Mouse (Mus musculus) lung, embryonic 14.5 days (tissue): ENCODE measurements around the gene Zfp354c. TPM values are rescaled to one million over a fixed set of nuclear protein-coding genes. Genes with fewer than 3 reads are reported as not detected.

Source experiments
- ATAC-seq: fragments of 200-750 bp; cut with Nextera tagmentation; 2 replicates; pipeline ENCODE4 v1.8.0; 2017; ENCODE audit warnings: mild to moderate bottlenecking, moderate TSS enrichment, moderate library complexity; ENCODE audit not compliant: insufficient read depth
- DNase-seq: peaks from one replicate; pipeline ENCODE4 v3.0.0-alpha.2; 2015
- H3K27ac ChIP-seq: fragments of 300-500 bp; sonication (generic); 2 replicates; pipeline ENCODE4 v1.5.1; 2014; ENCODE audit warnings: low read depth, mild to moderate bottlenecking, moderate library complexity
- H3K27me3 ChIP-seq: fragments of 300-500 bp; sonication (generic); 2 replicates; pipeline ENCODE4 v1.6.1; 2014; ENCODE audit warnings: low read length, control low read depth; ENCODE audit not compliant: insufficient read depth
- H3K36me3 ChIP-seq: fragments of 300-500 bp; sonication (generic); 2 replicates; pipeline ENCODE4 v1.6.1; 2014; ENCODE audit warnings: control low read depth; ENCODE audit not compliant: insufficient read depth
- H3K4me1 ChIP-seq: fragments of 300-500 bp; sonication (generic); 2 replicates; pipeline ENCODE4 v1.6.1; 2014; ENCODE audit warnings: antibody characterized with exemption, control low read depth; ENCODE audit not compliant: insufficient read depth
- H3K4me2 ChIP-seq: fragments of 300-500 bp; sonication (generic); 2 replicates; pipeline ENCODE4 v1.6.1; 2014; ENCODE audit warnings: mild to moderate bottlenecking
- H3K4me3 ChIP-seq: fragments of 300-500 bp; sonication (generic); 2 replicates; pipeline ENCODE4 v1.5.1; 2014; ENCODE audit warnings: low read depth, low read length
- H3K9ac ChIP-seq: fragments of 300-500 bp; sonication (generic); 2 replicates; pipeline ENCODE4 v1.6.1; 2014
- H3K9me3 ChIP-seq: fragments of 300-500 bp; sonication (generic); 2 replicates; pipeline ENCODE4 v1.6.1; 2016; ENCODE audit warnings: low read depth, low read length, control low read depth
- CTCF ChIP-seq: IDR thresholded peaks from 2 replicates; pipeline ENCODE4 v1.5.1; 2016; ENCODE audit warnings: antibody characterized with exemption, low read depth
- WGBS: fragments of 180-500 bp; shearing (Covaris S2); extraction: QIAGEN DNeasy Blood & Tissue Kit; methylation state at CpG from one replicate; pipeline ENCODE4 v1.1.7; 2014; 5-methylcytosine and 5-hydroxymethylcytosine counted together
- polyA plus RNA-seq: library from polyadenylated mRNA; unstranded; fragments of >200 nt; fragmentation: Nextera tagmentation; extraction: Ambion mirVana; gene quantifications from 2 replicates; pipeline ENCODE4 v1.2.1, GENCODE M21; 2014

Zfp354c gene
- polyA plus RNA-seq, result 34.1 and 34.2 TPM in 2 replicates

GRCm38 (mm10) chr11:50827010-50827953 is at the start of gene Zfp354c:
Gene Zfp354c, minus strand, starts transcription at chr11:50827724.
- H3K27ac ChIP-seq, result peak within 1 kb of the TSS; percentile 65; the same call in 1 of the 2 replicates
- peaks cover under 1% of the 10 kb centered on the region; the same call in 1 of the 2 replicates for H3K9me3 ChIP-seq
- peak within 1 kb of the TSS; percentile 60 for H3K4me2 ChIP-seq
- H3K9ac ChIP-seq, result peak within 1 kb of the TSS; percentile 87
- DNase-seq (peak; percentile 93), ATAC-seq (peak; percentile 97)
- no peak for TF ChIP-seq CTCF
- no peaks in the 10 kb centered on the region for H3K4me1 ChIP-seq
- under 1% methylated on average over 44 of the region's 45 CpGs for WGBS
- H3K4me3 ChIP-seq, result peak within 1 kb of the TSS; percentile 77
- no peaks in the 10 kb centered on the region for H3K27me3 ChIP-seq
- peaks cover 33% of the 10 kb centered on the region for H3K36me3 ChIP-seq

- Histone ChIP-seq H3K4me3 (peak overlapping the region; percentile 40), H3K36me3 (no peaks in the 10 kb centered on the region), H3K27ac (no peak overlapping the region), H3K27me3 (peaks cover 58% of the 10 kb centered on the region), H3K4me1 (no peaks in the 10 kb centered on the region; the same call in 1 of the 2 replicates), H3K4me2 (peak overlapping the region; percentile 76), H3K9ac (no peak overlapping the region), H3K9me3 (no peaks in the 10 kb centered on the region)
- DNase-seq, result peak; percentile 18
- under 1% methylated on average over 72 of the region's 72 CpGs for WGBS
- 0 out of 2 replicates have a peak, but pooled peaks have one; percentile 35 for ATAC-seq
- TF ChIP-seq CTCF, result no peak
Observed at GRCm38 (mm10) chr11:50850989-50851601, 23.6 kb upstream of the Zfp354c start.

- whole genome bisulfite sequencing, result under 1% methylated on average over 11 of the region's 11 CpGs
- Histone ChIP-seq H3K4me2 (peak within 1 kb of the TSS; percentile 76), H3K27ac (no peak within 1 kb of the TSS), H3K9me3 (no peaks in the 10 kb centered on the region), H3K4me1 (no peaks in the 10 kb centered on the region; the same call in 1 of the 2 replicates), H3K36me3 (no peaks in the 10 kb centered on the region), H3K27me3 (peaks cover 58% of the 10 kb centered on the region), H3K9ac (no peak within 1 kb of the TSS), H3K4me3 (peak within 1 kb of the TSS; percentile 40)
- DNase-seq (no peak), ATAC-seq (no peak)
- TF ChIP-seq CTCF, result no peak
Observed at GRCm38 (mm10) chr11:50850177-50850735, 22.7 kb upstream of the Zfp354c start, which contains the start of gene Grm6. Gene Grm6, plus strand, starts transcription at chr11:50850685.

- Histone ChIP-seq H3K36me3 (no peaks in the 10 kb centered on the region), H3K27ac (no peak overlapping the region), H3K4me3 (no peak overlapping the region), H3K9me3 (no peaks in the 10 kb centered on the region), H3K27me3 (peaks cover 58% of the 10 kb centered on the region), H3K9ac (no peak overlapping the region), H3K4me1 (no peaks in the 10 kb centered on the region; the same call in 1 of the 2 replicates), H3K4me2 (peak overlapping the region; percentile 76; the same call in 1 of the 2 replicates)
- TF ChIP-seq CTCF, result no peak
- DNase-seq, result no peak
- 2% methylated on average over 10 of the region's 10 CpGs for WGBS
- ATAC-seq, result no peak
Observed at GRCm38 (mm10) chr11:50849310-50849709, 21.8 kb upstream of the Zfp354c start.

- H3K9me3 ChIP-seq, result no peaks in the 10 kb centered on the region
- H3K9ac ChIP-seq, result no peak overlapping the region
- H3K36me3 ChIP-seq, result no peaks in the 10 kb centered on the region
- ATAC-seq (no peak), DNase-seq (no peak)
- no peak for TF ChIP-seq CTCF
- no peaks in the 10 kb centered on the region; the same call in 1 of the 2 replicates for H3K4me1 ChIP-seq
- 22% methylated on average over 3 of the region's 3 CpGs for WGBS
- H3K4me2 ChIP-seq, result no peak overlapping the region
- peaks cover 58% of the 10 kb centered on the region for H3K27me3 ChIP-seq
- no peak overlapping the region for H3K27ac ChIP-seq
- H3K4me3 ChIP-seq, result no peak overlapping the region
Observed at GRCm38 (mm10) chr11:50848520-50849137, 21.1 kb upstream of the Zfp354c start.

GRCm38 (mm10) chr11:50847047-50847446 is 19.5 kb upstream of the Zfp354c start:
- Histone ChIP-seq H3K9me3 (no peaks in the 10 kb centered on the region), H3K4me1 (no peaks in the 10 kb centered on the region; the same call in 1 of the 2 replicates), H3K9ac (no peak overlapping the region), H3K27ac (no peak overlapping the region), H3K4me3 (no peak overlapping the region), H3K4me2 (no peak overlapping the region), H3K27me3 (peaks cover 46% of the 10 kb centered on the region), H3K36me3 (no peaks in the 10 kb centered on the region)
- WGBS, result 70% methylated on average over 5 of the region's 5 CpGs
- DNase-seq (peak; percentile 20), ATAC-seq (no peak)
- peak; percentile 56 for TF ChIP-seq CTCF
